Mouse (Mus musculus) liver, embryonic 14.5 days (tissue): ENCODE measurements around the gene Spryd4.

ENCODE experiments used
- CTCF ChIP-seq: IDR thresholded peaks from 2 replicates; pipeline ENCODE4 v1.5.1; 2016; ENCODE audit warnings: antibody characterized with exemption, low read depth, control low read depth
- EP300 ChIP-seq: IDR thresholded peaks from 2 replicates; pipeline ENCODE4 v1.6.1; 2016; ENCODE audit warnings: antibody characterized with exemption, low read depth

- TF ChIP-seq CTCF = no peak
- no peak for TF ChIP-seq EP300
These were observed 3.4 kb upstream of the Spryd4 start for GRCm38 (mm10) chr10:128214981-128215380.
